Mouse (Mus musculus): Measurements from ENCODE around the gene Mon1b. TPM values are rescaled to one million over a fixed set of nuclear protein-coding genes. Genes with fewer than 3 reads are reported as not detected.

Gene Mon1b
- polyA plus RNA-seq, 1 experiment = 0.31 TPM

DNA sequence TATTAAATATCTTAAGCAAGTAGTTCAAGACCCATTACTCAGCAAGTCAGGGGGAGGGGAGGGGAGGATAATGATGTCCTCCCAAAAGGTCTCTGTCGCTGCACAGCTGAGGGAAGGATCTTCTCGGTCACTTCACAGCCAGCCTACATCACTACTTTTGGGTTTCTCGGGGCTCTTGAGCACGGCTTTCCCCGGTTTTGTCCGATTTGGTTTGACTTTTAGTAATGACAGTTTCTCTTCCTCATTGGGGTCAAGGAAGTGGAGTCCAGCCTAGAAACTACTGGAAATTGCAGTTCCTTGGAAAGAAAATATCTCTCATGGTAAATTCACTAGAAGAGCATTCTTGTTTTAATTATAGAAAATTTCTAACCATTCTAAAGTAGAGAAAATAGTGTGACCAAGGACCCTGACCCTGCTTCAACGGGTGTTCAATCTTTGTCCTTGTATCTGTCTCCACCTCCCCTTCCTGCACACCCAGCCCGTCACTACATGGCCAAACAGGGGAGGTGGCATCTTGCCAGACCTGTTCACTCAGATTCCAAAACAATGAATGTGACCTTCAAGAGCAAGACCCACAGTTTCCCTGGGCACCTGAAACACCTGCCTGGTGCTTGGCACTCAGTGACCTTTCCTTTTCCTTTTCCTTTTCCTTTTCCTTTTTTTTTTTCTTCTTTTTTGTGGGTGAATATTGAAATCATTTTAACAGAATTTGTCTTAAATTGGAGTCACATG, 8.3 kb downstream of the Mon1b start:
- no peaks in the 10 kb centered on the region for H3K9me3 ChIP-seq (ENCODE audit: control insufficient read depth, low read length)
- no peaks in the 10 kb centered on the region for H3K4me1 ChIP-seq (ENCODE audit: control insufficient read depth)
- no peak for TF ChIP-seq GATA1 (IDR thresholded peaks at IDR 0.05; ENCODE audit: low read length)
- TF ChIP-seq TAL1 (IDR thresholded peaks at IDR 0.05; ENCODE audit: low read length) = no peak
- H3K4me3 ChIP-seq (replicated peaks) = no peak overlapping the region
- H3K27me3 ChIP-seq (ENCODE audit: control insufficient read depth) = no peaks in the 10 kb centered on the region
- peaks cover 40% of the 10 kb centered on the region for H3K36me3 ChIP-seq (ENCODE audit: control insufficient read depth)

DNA sequence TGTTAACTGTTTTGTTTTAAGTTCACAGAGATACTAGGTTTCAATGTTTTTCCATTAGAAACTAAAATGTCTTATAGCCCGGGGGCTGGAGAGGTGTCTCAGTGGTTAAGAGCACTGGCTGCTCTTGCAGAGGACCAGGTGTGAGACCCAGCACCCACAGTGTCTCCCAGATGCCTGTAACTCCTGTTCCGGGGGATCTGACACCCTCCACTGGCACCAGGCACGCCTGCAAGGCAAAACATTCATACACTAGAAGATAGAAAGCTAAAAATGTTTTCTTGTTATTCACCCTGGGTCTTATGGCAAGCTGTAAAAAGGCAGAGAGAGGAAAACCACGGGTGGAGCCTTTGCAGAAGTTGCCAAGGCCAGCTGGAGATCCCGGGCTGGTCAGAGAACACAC, 9.8 kb downstream of the Mon1b start:
- Histone ChIP-seq H3K4me1 (ENCODE audit: control insufficient read depth) (no peaks in the 10 kb centered on the region), H3K27me3 (ENCODE audit: control insufficient read depth) (no peaks in the 10 kb centered on the region), H3K4me3 (replicated peaks) (no peak overlapping the region), H3K36me3 (ENCODE audit: control insufficient read depth) (peaks cover 25% of the 10 kb centered on the region), H3K9me3 (ENCODE audit: control insufficient read depth, low read length) (no peaks in the 10 kb centered on the region)
- no peak for TF ChIP-seq TAL1 (IDR thresholded peaks at IDR 0.05; ENCODE audit: low read length)
- no peak for TF ChIP-seq GATA1 (IDR thresholded peaks at IDR 0.05; ENCODE audit: low read length)

DNA sequence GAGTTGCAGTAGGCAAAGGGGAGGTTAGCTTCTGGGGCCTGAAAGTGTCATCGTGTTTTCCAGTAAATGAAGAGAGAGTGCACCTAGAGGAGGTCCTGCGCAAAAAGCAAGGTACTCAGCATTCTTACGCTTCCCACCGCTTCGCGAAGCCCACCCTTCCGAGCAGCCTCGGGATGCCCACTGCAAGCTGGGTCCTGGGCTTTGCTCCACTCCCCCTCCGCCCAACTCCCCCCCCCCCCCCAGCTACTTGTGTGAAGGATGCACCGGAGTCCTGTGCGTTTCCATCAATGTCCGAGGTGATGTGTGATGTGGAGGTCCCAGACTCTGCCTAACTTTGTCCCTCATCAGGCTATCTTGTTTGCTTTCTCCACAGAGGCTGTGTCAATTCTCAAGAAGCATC, 17.1 kb downstream of the Mon1b start:
- TF ChIP-seq TAL1 (IDR thresholded peaks at IDR 0.05; ENCODE audit: low read length) (no peak), GATA1 (IDR thresholded peaks at IDR 0.05; ENCODE audit: low read length) (no peak)
- H3K4me3 ChIP-seq (replicated peaks) = no peak overlapping the region
- no peaks in the 10 kb centered on the region for H3K4me1 ChIP-seq (ENCODE audit: control insufficient read depth)
- no peaks in the 10 kb centered on the region for H3K36me3 ChIP-seq (ENCODE audit: control insufficient read depth)
- H3K9me3 ChIP-seq (ENCODE audit: control insufficient read depth, low read length) = no peaks in the 10 kb centered on the region
- H3K27me3 ChIP-seq (ENCODE audit: control insufficient read depth) = no peaks in the 10 kb centered on the region

DNA sequence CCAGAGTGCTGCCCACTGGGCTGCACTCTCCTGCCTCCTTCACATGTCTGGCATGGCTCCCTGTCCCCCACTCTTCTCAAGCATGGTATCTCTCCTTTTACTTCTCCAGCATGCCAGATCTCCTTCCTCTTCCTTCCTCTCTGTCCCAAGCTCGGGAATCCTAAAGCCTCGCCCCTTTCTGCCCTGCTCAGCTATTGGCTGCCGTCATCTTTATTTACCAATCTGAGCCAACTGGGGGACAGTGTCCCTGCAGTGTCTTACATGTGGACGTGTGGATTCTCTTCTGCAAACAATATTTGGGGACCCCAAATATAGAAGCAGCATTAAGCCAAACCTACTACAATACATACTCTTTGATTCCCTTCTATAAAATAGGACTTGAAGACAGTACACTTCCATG, 17.8 kb downstream of the Mon1b start:
- Histone ChIP-seq H3K27me3 (ENCODE audit: control insufficient read depth) (no peaks in the 10 kb centered on the region), H3K36me3 (ENCODE audit: control insufficient read depth) (no peaks in the 10 kb centered on the region), H3K4me1 (ENCODE audit: control insufficient read depth) (no peaks in the 10 kb centered on the region), H3K4me3 (replicated peaks) (no peak overlapping the region), H3K9me3 (ENCODE audit: control insufficient read depth, low read length) (no peaks in the 10 kb centered on the region)
- TF ChIP-seq TAL1 (IDR thresholded peaks at IDR 0.05; ENCODE audit: low read length) (no peak), GATA1 (IDR thresholded peaks at IDR 0.05; ENCODE audit: low read length) (no peak)

DNA sequence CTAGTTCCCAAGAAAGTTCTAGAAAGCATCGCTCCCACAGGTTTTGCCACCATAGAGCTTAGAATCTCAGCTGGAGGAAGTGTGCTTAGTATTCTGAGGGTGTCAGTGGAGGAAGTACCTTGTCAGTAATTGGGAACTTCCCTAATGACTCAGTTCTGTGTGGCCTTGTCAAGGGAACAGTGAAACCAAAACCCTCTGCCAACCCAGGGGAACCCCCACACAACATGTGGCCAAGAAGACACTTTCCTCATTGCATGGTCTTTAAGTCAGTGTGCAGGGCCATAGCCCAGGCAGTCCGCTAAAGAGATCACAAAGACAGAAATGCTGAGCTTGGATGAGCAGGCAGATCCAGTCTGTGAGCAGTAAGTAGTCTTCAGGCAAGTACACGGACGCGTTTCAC, 20.8 kb downstream of the Mon1b start:
- TF ChIP-seq GATA1 (IDR thresholded peaks at IDR 0.05; ENCODE audit: low read length) = no peak
- TF ChIP-seq TAL1 (IDR thresholded peaks at IDR 0.05; ENCODE audit: low read length) = no peak

DNA sequence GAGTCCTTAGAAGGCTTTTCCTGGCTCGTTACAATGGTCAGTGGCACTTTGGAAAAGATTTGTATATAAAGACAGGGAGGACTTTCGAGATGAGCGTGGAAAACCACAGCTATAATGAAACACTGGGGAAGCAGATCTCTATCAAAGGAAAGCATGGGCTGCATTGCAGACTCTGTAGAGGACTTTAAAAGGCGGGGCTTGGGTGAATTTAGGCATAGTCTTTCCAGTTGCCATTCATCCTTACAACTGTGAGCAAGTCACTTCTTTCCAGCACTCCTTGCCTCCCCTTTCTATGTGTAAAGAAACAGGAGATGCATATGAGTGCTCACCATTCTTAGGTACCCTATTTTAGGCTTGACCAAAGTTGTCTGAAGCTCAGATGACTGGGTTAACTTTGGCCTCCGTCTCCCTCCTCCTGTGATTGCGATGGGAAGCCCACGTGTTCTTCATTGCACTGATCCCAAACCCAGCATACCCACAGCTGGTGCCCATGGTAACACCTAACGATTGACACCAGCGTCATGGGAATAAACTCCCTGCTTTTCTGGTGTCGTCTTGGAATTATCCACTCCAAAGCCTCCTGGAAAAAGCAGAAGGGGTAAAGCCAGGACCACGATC, 21.4 kb downstream of the Mon1b start:
- Histone ChIP-seq H3K27me3 (ENCODE audit: control insufficient read depth) (no peaks in the 10 kb centered on the region), H3K4me3 (replicated peaks) (no peak overlapping the region), H3K36me3 (ENCODE audit: control insufficient read depth) (no peaks in the 10 kb centered on the region), H3K9me3 (ENCODE audit: control insufficient read depth, low read length) (peaks cover 2% of the 10 kb centered on the region; the same call in 1 of the 2 replicates), H3K4me1 (ENCODE audit: control insufficient read depth) (no peaks in the 10 kb centered on the region)
- no peak for TF ChIP-seq GATA1 (IDR thresholded peaks at IDR 0.05; ENCODE audit: low read length)
- TF ChIP-seq TAL1 (IDR thresholded peaks at IDR 0.05; ENCODE audit: low read length) = no peak

More for the DNA sequence above, 20.8 kb downstream of the Mon1b start:
- peaks cover 2% of the 10 kb centered on the region; the same call in 1 of the 2 replicates for H3K9me3 ChIP-seq (ENCODE audit: control insufficient read depth, low read length)
- H3K4me3 ChIP-seq (replicated peaks) = no peak overlapping the region
- H3K27me3 ChIP-seq (ENCODE audit: control insufficient read depth) = no peaks in the 10 kb centered on the region
- no peaks in the 10 kb centered on the region for H3K4me1 ChIP-seq (ENCODE audit: control insufficient read depth)
- H3K36me3 ChIP-seq (ENCODE audit: control insufficient read depth) = no peaks in the 10 kb centered on the region

DNA sequence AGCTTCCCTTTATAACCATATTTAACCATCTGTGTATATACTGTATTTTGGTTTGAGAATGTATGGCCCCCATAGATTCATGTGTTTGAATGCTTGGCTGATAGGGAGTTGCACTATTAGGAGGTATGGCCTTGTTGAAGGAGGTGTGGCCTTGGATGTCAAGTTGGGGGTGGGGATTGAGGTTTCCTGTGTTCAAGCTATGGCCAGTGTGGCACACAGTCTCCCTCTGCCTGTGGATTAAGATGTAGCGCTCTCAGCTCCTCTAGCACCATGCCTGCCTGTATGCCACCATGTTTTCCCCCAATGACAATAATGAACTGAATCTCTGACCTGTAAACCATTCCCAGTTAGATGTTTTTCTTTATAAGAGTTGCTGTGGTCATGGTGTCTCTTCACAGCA, 24.7 kb downstream of the Mon1b start:
- H3K27me3 ChIP-seq (ENCODE audit: control insufficient read depth) = no peaks in the 10 kb centered on the region
- no peaks in the 10 kb centered on the region for H3K36me3 ChIP-seq (ENCODE audit: control insufficient read depth)
- TF ChIP-seq GATA1 (IDR thresholded peaks at IDR 0.05; ENCODE audit: low read length) = no peak
- no peak for TF ChIP-seq TAL1 (IDR thresholded peaks at IDR 0.05; ENCODE audit: low read length)
- H3K4me1 ChIP-seq (ENCODE audit: control insufficient read depth) = no peaks in the 10 kb centered on the region
- no peak overlapping the region for H3K4me3 ChIP-seq (replicated peaks)
- H3K9me3 ChIP-seq (ENCODE audit: control insufficient read depth, low read length) = peaks cover 2% of the 10 kb centered on the region; the same call in 1 of the 2 replicates

DNA sequence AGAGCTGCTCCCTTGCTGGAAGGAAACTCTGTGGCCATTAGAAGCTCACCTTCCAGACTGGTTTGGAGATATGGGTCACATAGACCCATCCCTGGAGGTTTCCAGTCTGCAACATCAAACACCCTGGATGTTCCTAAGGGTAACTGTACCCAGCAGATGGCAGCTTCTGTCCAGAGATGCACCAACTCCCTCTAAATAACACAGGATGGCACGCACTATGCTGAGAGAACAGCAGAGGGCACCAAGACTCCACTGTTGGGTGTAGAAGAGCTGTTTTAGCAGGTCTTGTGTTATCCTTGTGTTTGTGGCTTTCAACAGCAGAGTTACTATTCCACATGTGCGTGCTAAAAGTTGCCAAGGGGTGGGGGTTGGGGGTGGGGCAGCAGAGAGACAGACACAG, 29.2 kb downstream of the Mon1b start:
- no peaks in the 10 kb centered on the region for H3K27me3 ChIP-seq (ENCODE audit: control insufficient read depth)
- peaks cover 2% of the 10 kb centered on the region; the same call in 1 of the 2 replicates for H3K9me3 ChIP-seq (ENCODE audit: control insufficient read depth, low read length)
- TF ChIP-seq TAL1 (IDR thresholded peaks at IDR 0.05; ENCODE audit: low read length) = no peak
- TF ChIP-seq GATA1 (IDR thresholded peaks at IDR 0.05; ENCODE audit: low read length) = no peak
- no peaks in the 10 kb centered on the region for H3K36me3 ChIP-seq (ENCODE audit: control insufficient read depth)
- no peak overlapping the region for H3K4me3 ChIP-seq (replicated peaks)
- H3K4me1 ChIP-seq (ENCODE audit: control insufficient read depth) = no peaks in the 10 kb centered on the region

DNA sequence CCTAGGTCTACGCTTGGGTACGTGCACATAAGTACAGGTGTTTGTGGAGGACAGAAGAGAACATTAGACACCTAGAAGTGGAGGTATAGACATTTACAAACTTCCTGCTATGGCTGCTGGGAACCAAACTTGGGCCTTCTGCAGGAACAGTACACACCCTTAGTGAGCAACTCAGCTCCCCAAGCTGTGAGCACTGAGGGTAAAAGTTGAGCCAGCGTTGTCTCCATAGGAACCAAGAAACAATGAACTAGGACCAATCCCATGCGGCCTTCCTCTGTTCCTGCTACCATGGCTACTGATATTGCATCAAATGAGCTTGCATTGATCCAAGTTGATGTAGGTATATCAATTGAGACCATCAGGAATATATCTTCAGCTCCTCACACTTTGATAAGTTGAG, 29.6 kb downstream of the Mon1b start:
- TF ChIP-seq GATA1 (IDR thresholded peaks at IDR 0.05; ENCODE audit: low read length) (no peak), TAL1 (IDR thresholded peaks at IDR 0.05; ENCODE audit: low read length) (no peak)
- Histone ChIP-seq H3K4me1 (ENCODE audit: control insufficient read depth) (no peaks in the 10 kb centered on the region), H3K27me3 (ENCODE audit: control insufficient read depth) (no peaks in the 10 kb centered on the region), H3K36me3 (ENCODE audit: control insufficient read depth) (no peaks in the 10 kb centered on the region), H3K4me3 (replicated peaks) (no peak overlapping the region), H3K9me3 (ENCODE audit: control insufficient read depth, low read length) (peaks cover 2% of the 10 kb centered on the region; the same call in 1 of the 2 replicates)

Data from erythroblast, embryonic 14.5 days (primary cell).